Comparison of ENCODE assay signal across 8 mouse cellular contexts in the genomic region with DNA sequence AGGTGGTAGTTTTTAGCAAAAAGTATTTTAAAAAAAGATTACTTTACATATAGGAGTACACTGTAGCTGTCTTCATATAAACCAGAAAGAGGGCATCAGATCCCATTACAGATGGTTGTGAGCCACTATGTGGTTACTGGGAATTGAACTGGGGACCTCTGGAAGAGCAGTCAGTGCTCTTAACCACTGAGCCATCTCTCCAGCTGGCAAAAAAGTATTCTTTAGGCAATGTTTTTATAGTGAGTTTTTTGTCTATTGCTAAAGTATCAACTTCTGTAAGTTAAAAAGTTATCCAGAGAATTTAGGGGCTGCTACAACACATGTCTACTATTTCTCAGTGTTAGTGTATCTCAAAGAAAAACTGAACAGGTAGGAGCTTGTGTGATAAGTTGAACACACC. TPM values are rescaled to one million over a fixed set of nuclear protein-coding genes. Genes with fewer than 3 reads are reported as not detected.
DNase-seq lines count a peak whose midpoint lies in the region; ATAC-seq and TF ChIP-seq lines count a peak whose summit lies in the region.

No protein-coding gene starts in this region.

- H3K4me2 ChIP-seq in hindbrain, embryonic 11.5 days (replicated peaks; ENCODE audit: low read depth, low read length), result no peak overlapping the region
- peak overlapping the region; percentile 88 for H3K4me2 ChIP-seq in CH12.LX (ENCODE audit: insufficient read depth, low read depth, poor library complexity, severe bottlenecking)
- peak overlapping the region; percentile 67 for H3K4me2 ChIP-seq in forebrain, embryonic 13.5 days
- H3K4me2 ChIP-seq in liver, postnatal 0 days (ENCODE audit: low read depth, low read length), result peak overlapping the region; percentile 75

- in situ Hi-C loops in CH12.LX (cut with MboI; ENCODE audit: low pct_ligation_motif_present, low pct_unique_long_range_greater_than_20kb, low sequenced_read_pairs), result no loop called here

- no peaks in the 10 kb centered on the region for H3K27me3 ChIP-seq in hindbrain, embryonic 10.5 days (ENCODE audit: insufficient read depth, poor library complexity, severe bottlenecking)
- no peaks in the 10 kb centered on the region for H3K27me3 ChIP-seq in hindbrain, embryonic 11.5 days (ENCODE audit: control insufficient read depth, insufficient read depth, low read length)
- no peaks in the 10 kb centered on the region for H3K27me3 ChIP-seq in CH12.LX (replicated peaks)
- H3K27me3 ChIP-seq in forebrain, embryonic 13.5 days, result no peaks in the 10 kb centered on the region
- H3K27me3 ChIP-seq in liver, postnatal 0 days (ENCODE audit: insufficient read depth, low read length), result no peaks in the 10 kb centered on the region

- DNase-seq in hindbrain, embryonic 10.5 days (ENCODE audit: low spot score), result no peak
- DNase-seq in hindbrain, embryonic 11.5 days (ENCODE audit: low spot score), result no peak
- DNase-seq in CH12.LX (ENCODE audit: extremely low read depth), result peak; percentile 6
- DNase-seq in liver, postnatal 0 days, result no peak
- no peak for DNase-seq in adrenal gland, postnatal 25 days
- DNase-seq in adrenal gland, postnatal 4 days (ENCODE audit: low spot score in 2 of 2), result no peak
- DNase-seq in adrenal gland, adult 8-10 months, result no peak

- peak overlapping the region; percentile 77 for H3K4me3 ChIP-seq in hindbrain, embryonic 10.5 days
- H3K4me3 ChIP-seq in hindbrain, embryonic 11.5 days (ENCODE audit: low read depth, low read length), result no peak overlapping the region
- H3K4me3 ChIP-seq in CH12.LX (replicated peaks in 1 of 3; ENCODE audit: low read depth in 2 of 3, low read length in 2 of 3, poor library complexity in 1 of 3), result peak overlapping the region; percentile 65 to 81 (median 72)
- H3K4me3 ChIP-seq in forebrain, embryonic 13.5 days, result no peak overlapping the region
- H3K4me3 ChIP-seq in liver, postnatal 0 days (ENCODE audit: low read depth, low read length), result peak overlapping the region; percentile 66; the same call in 1 of the 2 replicates

- H3K36me3 ChIP-seq in hindbrain, embryonic 10.5 days, result peaks cover 46% of the 10 kb centered on the region
- no peaks in the 10 kb centered on the region for H3K36me3 ChIP-seq in hindbrain, embryonic 11.5 days (ENCODE audit: control insufficient read depth, insufficient read depth, low read length)
- H3K36me3 ChIP-seq in CH12.LX (replicated peaks in 1 of 2; ENCODE audit: control insufficient read depth in 1 of 2, insufficient read depth in 1 of 2, low read length in 1 of 2), result peaks cover 17 to 33% of the 10 kb centered on the region in 2 experiments
- H3K36me3 ChIP-seq in forebrain, embryonic 13.5 days (ENCODE audit: poor library complexity, severe bottlenecking), result peaks cover 30% of the 10 kb centered on the region
- H3K36me3 ChIP-seq in liver, postnatal 0 days (replicated peaks; ENCODE audit: insufficient read depth, low read length), result peaks cover 30% of the 10 kb centered on the region

- no peaks in the 10 kb centered on the region for H3K79me2 ChIP-seq in CH12.LX (replicated peaks; ENCODE audit: control insufficient read depth, extremely low read depth, insufficient read depth, poor library complexity, severe bottlenecking)

- no peak for TF ChIP-seq CTCF in CH12.LX (conservative IDR thresholded peaks at IDR 0.05 in 1 of 2, IDR thresholded peaks at IDR 0.05 in 1 of 2; ENCODE audit: low read depth in 2 of 2, low read length in 2 of 2)
- no peak for TF ChIP-seq CTCF in liver, postnatal 0 days (IDR thresholded peaks at IDR 0.05; ENCODE audit: low read depth)

- TF ChIP-seq RAD21 in CH12.LX (IDR thresholded peaks at IDR 0.05; ENCODE audit: low read depth, low read length), result no peak

- dilution Hi-C loops in CH12.LX (cut with MboI; ENCODE audit: extremely low pct_ligation_motif_present, extremely low pct_unique_long_range_greater_than_20kb, low sequenced_read_pairs), result no loop called here

- H3K9ac ChIP-seq in hindbrain, embryonic 11.5 days (ENCODE audit: low read depth, low read length), result no peak overlapping the region
- peak overlapping the region; percentile 66; the same call in 1 of the 2 replicates for H3K9ac ChIP-seq in CH12.LX (ENCODE audit: insufficient read depth, low read depth)
- H3K9ac ChIP-seq in forebrain, embryonic 13.5 days, result no peak overlapping the region
- no peak overlapping the region; the same call in 1 of the 2 replicates for H3K9ac ChIP-seq in liver, postnatal 0 days (replicated peaks)

- no peak for TF ChIP-seq EP300 in CH12.LX (IDR thresholded peaks at IDR 0.05; ENCODE audit: low read length)
- no peak for TF ChIP-seq EP300 in liver, postnatal 0 days (IDR thresholded peaks at IDR 0.05; ENCODE audit: low read depth)

- peak overlapping the region; percentile 94; the same call in 1 of the 2 replicates for H3K27ac ChIP-seq in hindbrain, embryonic 10.5 days
- H3K27ac ChIP-seq in hindbrain, embryonic 11.5 days (ENCODE audit: low read depth, low read length), result no peak overlapping the region
- H3K27ac ChIP-seq in CH12.LX (ENCODE audit: insufficient read depth, low read depth), result peak overlapping the region; percentile 76
- 0 out of 2 replicates have a peak overlapping the region, but pooled peaks have one; percentile 75 for H3K27ac ChIP-seq in forebrain, embryonic 13.5 days
- peak overlapping the region; percentile 79 for H3K27ac ChIP-seq in liver, postnatal 0 days (ENCODE audit: low read depth)

- H3K9me3 ChIP-seq in hindbrain, embryonic 10.5 days, result no peaks in the 10 kb centered on the region
- H3K9me3 ChIP-seq in hindbrain, embryonic 11.5 days (ENCODE audit: control insufficient read depth, low read length), result no peaks in the 10 kb centered on the region
- no peaks in the 10 kb centered on the region for H3K9me3 ChIP-seq in CH12.LX (replicated peaks; ENCODE audit: low read length)
- no peaks in the 10 kb centered on the region for H3K9me3 ChIP-seq in forebrain, embryonic 13.5 days (replicated peaks)
- H3K9me3 ChIP-seq in liver, postnatal 0 days (ENCODE audit: low read length), result no peaks in the 10 kb centered on the region

- peaks cover 15% of the 10 kb centered on the region for H3K4me1 ChIP-seq in hindbrain, embryonic 10.5 days (replicated peaks)
- H3K4me1 ChIP-seq in hindbrain, embryonic 11.5 days (replicated peaks; ENCODE audit: control insufficient read depth, insufficient read depth, low read length), result no peaks in the 10 kb centered on the region
- H3K4me1 ChIP-seq in CH12.LX (ENCODE audit: control insufficient read depth in 1 of 2, insufficient read depth in 2 of 2), result peaks cover 0 to 7% of the 10 kb centered on the region in 2 experiments; a peak in 3 of 4 replicates
- H3K4me1 ChIP-seq in forebrain, embryonic 13.5 days, result peaks cover 17% of the 10 kb centered on the region
- peaks cover 12% of the 10 kb centered on the region; the same call in 1 of the 2 replicates for H3K4me1 ChIP-seq in liver, postnatal 0 days (ENCODE audit: insufficient read depth)

- ATAC-seq in hindbrain, embryonic 11.5 days (ENCODE audit: low FRiP score), result no peak
- no peak for ATAC-seq in forebrain, embryonic 13.5 days
- ATAC-seq in liver, postnatal 0 days, result no peak

- no peak for TF ChIP-seq POLR2A in CH12.LX (IDR thresholded peaks at IDR 0.05; ENCODE audit: low read depth, low read length)

TF ChIP-seq in CH12.LX, 34 proteins besides CTCF, POLR2A, EP300 and RAD21:
- TF ChIP-seq ZMIZ1 (IDR thresholded peaks at IDR 0.05; ENCODE audit: low read depth, low read length), result no peak
- TF ChIP-seq TCF12 (IDR thresholded peaks at IDR 0.05; ENCODE audit: low read depth, low read length), result no peak
- TF ChIP-seq CHD2 (IDR thresholded peaks at IDR 0.05; ENCODE audit: low read length), result no peak
- no peak for TF ChIP-seq HCFC1 (IDR thresholded peaks at IDR 0.05; ENCODE audit: low read depth, low read length)
- 0 out of 2 replicates have a peak, but pooled peaks have one; percentile 43 for TF ChIP-seq TBP (conservative IDR thresholded peaks at IDR 0.05; ENCODE audit: low read depth, low read length)
- 0 out of 2 replicates have a peak, but pooled peaks have one; percentile 11 for TF ChIP-seq SIN3A (IDR thresholded peaks at IDR 0.05; ENCODE audit: low read length)

RNA-seq across cellular contexts. Expression of gene Ccdc138, which starts 1.0 kb away (rescaled TPM):
- polyA plus RNA-seq in hindbrain, embryonic 10.5 days (2016; fragmentation: Nextera tagmentation; extraction: Ambion mirVana), result 12.6 and 14.4 TPM in 2 replicates
- 13.0 and 14.5 TPM in 2 replicates for polyA plus RNA-seq in hindbrain, embryonic 11.5 days (2014; fragmentation: Nextera tagmentation; extraction: Ambion mirVana)
- total RNA-seq in CH12.LX (2012; rRNA removed), result 1.7 TPM in 2 replicates
- 3.1 and 3.3 TPM in 2 replicates for total RNA-seq in CH12.LX (2014; rRNA removed)
- polyA plus RNA-seq in CH12.LX (2012; ENCODE audit: insufficient read length, low read depth), result 2.2 and 2.4 TPM in 2 replicates
- polyA plus RNA-seq in forebrain, embryonic 13.5 days (2015; fragmentation: Nextera tagmentation; extraction: Ambion mirVana), result 13.7 and 15.3 TPM in 2 replicates
- 1.7 TPM in 2 replicates for polyA plus RNA-seq in liver, postnatal 0 days (2015; fragmentation: Nextera tagmentation; extraction: Ambion mirVana)
- 4.7 and 4.9 TPM in 2 replicates for total RNA-seq in adrenal gland, postnatal 25 days (2021)
- 1 to 10 TPM; 4.8 to 4.9 TPM for total RNA-seq in adrenal gland, postnatal 4 days (2021)
- total RNA-seq in adrenal gland, adult 8-10 months (2022), result 1 to 10 TPM; 3.2 to 4.2 (median 3.8) TPM

RNA-seq across cellular contexts. Expression of gene Ranbp2, which starts 50.0 kb away (rescaled TPM):
- 17.7 and 27.6 TPM in 2 replicates for polyA plus RNA-seq in hindbrain, embryonic 10.5 days (2016; fragmentation: Nextera tagmentation; extraction: Ambion mirVana)
- 33.6 and 48.2 TPM in 2 replicates for polyA plus RNA-seq in hindbrain, embryonic 11.5 days (2014; fragmentation: Nextera tagmentation; extraction: Ambion mirVana)
- total RNA-seq in CH12.LX (2012; rRNA removed) (45.0 and 59.3 TPM in 2 replicates), CH12.LX (2014; rRNA removed) (53.4 and 64.1 TPM in 2 replicates)
- 49.5 and 56.3 TPM in 2 replicates for polyA plus RNA-seq in CH12.LX (2012; ENCODE audit: insufficient read length, low read depth)
- 20.2 and 23.3 TPM in 2 replicates for polyA plus RNA-seq in forebrain, embryonic 13.5 days (2015; fragmentation: Nextera tagmentation; extraction: Ambion mirVana)
- 8.7 and 9.6 TPM in 2 replicates for polyA plus RNA-seq in liver, postnatal 0 days (2015; fragmentation: Nextera tagmentation; extraction: Ambion mirVana)
- total RNA-seq in adrenal gland, postnatal 25 days (2021), result 69.2 and 73.2 TPM in 2 replicates
- 10 to 100 TPM; 69.2 to 80.6 TPM for total RNA-seq in adrenal gland, postnatal 4 days (2021)
- 10 to 100 TPM; 71.4 to 82.9 (median 80.8) TPM for total RNA-seq in adrenal gland, adult 8-10 months (2022)

Comparison
In these comparisons a context has a peak if more than half of its experiments do, and no peak if none do; other contexts are left out.
1. H3K4me3 ChIP-seq: peak in hindbrain, embryonic 10.5 days (single experiment), CH12.LX (3 of 3) and liver, postnatal 0 days (single experiment); none in hindbrain, embryonic 11.5 days (single experiment) and forebrain, embryonic 13.5 days (single experiment).